Mouse (Mus musculus) heart, adult 2 months (tissue): ENCODE measurements at regions not wholly inside any gene's neighbourhood (a gene's known extent, or its start where the extent isn't known, plus 50 kb on each side); places are given as distances from the start of the nearest gene placed in this dataset.

Experiments
- CTCF ChIP-seq: fragments of 200-600 bp; IDR thresholded peaks from 2 replicates; pipeline ENCODE4 v1.8.1; 2022; ENCODE audit warnings: antibody characterized with exemption, mild to moderate bottlenecking, moderate library complexity
- EP300 ChIP-seq: fragments of 200-500 bp; IDR thresholded peaks from 2 replicates; pipeline ENCODE4 v1.6.1; 2011; ENCODE audit warnings: low read depth, low read length, control low read depth; ENCODE audit not compliant: insufficient read depth
- POLR2A ChIP-seq: fragments of 200-500 bp; IDR thresholded peaks from 2 replicates; pipeline ENCODE4 v1.6.1; 2011; ENCODE audit warnings: mild to moderate bottlenecking, low read depth, low read length, control low read depth; ENCODE audit not compliant: insufficient read depth

GRCm38 (mm10) chr1:60658383-60658782, 58.2 kb upstream of the Cd28 start:
- TF ChIP-seq POLR2A (no peak), CTCF (no peak), EP300 (no peak)
